Mouse (Mus musculus) MEL (cell line): ENCODE results near the gene Rspo1. TPM values are rescaled to one million over a fixed set of nuclear protein-coding genes. Genes with fewer than 3 reads are reported as not detected.
A peak's percentile ranks its signal among the peaks of the same experiment; 100 is the strongest.

ENCODE experiments used
- DNase-seq: peaks from one replicate; pipeline ENCODE4 v3.0.0; 2011; ENCODE audit warnings: low read depth, low spot score
- H3K27ac ChIP-seq: 2 replicates; pipeline ENCODE4 v1.5.1; 2012; ENCODE audit warnings: low read depth, mild to moderate bottlenecking, control low read depth, low read length, moderate library complexity; ENCODE audit not compliant: control insufficient read depth
- H3K27me3 ChIP-seq, 2 experiments: fragments of 150-350 bp in 1 of 2; sonication (generic) in 1 of 2; 2 replicates each; pipeline ENCODE4 v1.6.1; 2012; ENCODE audit warnings: low read length in 2 of 2, mild to moderate bottlenecking in 2 of 2, improper control_type of control experiment in 1 of 2, moderate library complexity in 1 of 2; ENCODE audit not compliant: insufficient read depth in 2 of 2, control insufficient read depth in 1 of 2
- H3K36me3 ChIP-seq, 2 experiments: 2 replicates each; pipeline ENCODE4 v1.6.1; 2012 to 2014; ENCODE audit warnings: low read length in 2 of 2, improper control_type of control experiment in 1 of 2, inconsistent platforms in 1 of 2, mild to moderate bottlenecking in 1 of 2; ENCODE audit not compliant: insufficient read depth in 2 of 2, control insufficient read depth in 1 of 2
- H3K4me1 ChIP-seq, 2 experiments: fragments of 150-350 bp in 1 of 2; sonication (generic) in 1 of 2; 2 replicates each; pipeline ENCODE4 v1.6.1; 2012; ENCODE audit warnings: low read length in 2 of 2, improper control_type of control experiment in 1 of 2, mild to moderate bottlenecking in 1 of 2; ENCODE audit not compliant: insufficient read depth in 2 of 2, control insufficient read depth in 1 of 2
- H3K4me3 ChIP-seq, 2 experiments: fragments of 150-350 bp in 1 of 2; sonication (generic) in 1 of 2; 2 replicates each; pipeline ENCODE4 v1.5.1; 2012; ENCODE audit warnings: low read depth in 2 of 2, low read length in 2 of 2, mild to moderate bottlenecking in 2 of 2, moderate library complexity in 2 of 2, control low read depth in 1 of 2, improper control_type of control experiment in 1 of 2; ENCODE audit not compliant: control insufficient read depth in 1 of 2, insufficient read depth in 1 of 2
- H3K79me2 ChIP-seq: 2 replicates; pipeline ENCODE4 v1.6.1; 2012; ENCODE audit warnings: mild to moderate bottlenecking, low read length, moderate library complexity; ENCODE audit not compliant: control insufficient read depth, poor library complexity, insufficient read depth
- H3K9ac ChIP-seq: 2 replicates; pipeline ENCODE4 v1.6.1; 2012; ENCODE audit warnings: low read depth, mild to moderate bottlenecking, control low read depth, low read length, moderate library complexity; ENCODE audit not compliant: control insufficient read depth, poor library complexity, severe bottlenecking
- H3K9me3 ChIP-seq: fragments of 150-350 bp; sonication (generic); replicated peaks from 2 replicates; pipeline ENCODE4 v1.6.1; 2012; ENCODE audit warnings: mild to moderate bottlenecking, low read length, improper control_type of control experiment, moderate library complexity; ENCODE audit not compliant: insufficient read depth
- BHLHE40 ChIP-seq: IDR thresholded peaks from 2 replicates; pipeline ENCODE4 v1.6.1; 2012; ENCODE audit warnings: low read depth, mild to moderate bottlenecking, inconsistent platforms, low read length, improper control_type of control experiment, borderline replicate concordance
- CHD2 ChIP-seq: IDR thresholded peaks from 2 replicates; pipeline ENCODE4 v1.6.1; 2011; ENCODE audit warnings: low read length, improper control_type of control experiment
- CTCF ChIP-seq, 3 experiments: IDR thresholded peaks in 2 of 3; conservative IDR thresholded peaks in 1 of 3; 2 replicates each; pipeline ENCODE4 v1.5.1; 2011 to 2012; ENCODE audit warnings: low read length in 3 of 3, low read depth in 2 of 3, mild to moderate bottlenecking in 2 of 3, improper control_type of control experiment in 1 of 3, inconsistent platforms in 1 of 3, mixed read lengths in 1 of 3, moderate library complexity in 1 of 3; ENCODE audit not compliant: control insufficient read depth in 1 of 3, insufficient read depth in 1 of 3, poor library complexity in 1 of 3, severe bottlenecking in 1 of 3
- EP300 ChIP-seq, 2 experiments: IDR thresholded peaks; 2 replicates each; pipeline ENCODE4 v1.6.1; 2011; ENCODE audit warnings: improper control_type of control experiment in 2 of 2, low read length in 2 of 2, low read depth in 1 of 2, mild to moderate bottlenecking in 1 of 2
- MXI1 ChIP-seq: IDR thresholded peaks from 2 replicates; pipeline ENCODE4 v1.6.1; 2011; ENCODE audit warnings: mild to moderate bottlenecking, low read depth, low read length, improper control_type of control experiment
- NELFE ChIP-seq: IDR thresholded peaks from 2 replicates; pipeline ENCODE4 v1.6.1; 2011; ENCODE audit warnings: low read depth, low read length, improper control_type of control experiment
- POLR2A ChIP-seq, 2 experiments: IDR thresholded peaks; 2 replicates each; pipeline ENCODE4 v1.6.1; 2011 to 2012; ENCODE audit warnings: low read length in 2 of 2, mild to moderate bottlenecking in 2 of 2, control low read depth in 1 of 2, improper control_type of control experiment in 1 of 2, low read depth in 1 of 2, moderate library complexity in 1 of 2; ENCODE audit not compliant: control insufficient read depth in 1 of 2, insufficient read depth in 1 of 2, poor library complexity in 1 of 2
- POLR2AphosphoS5 ChIP-seq: IDR thresholded peaks from 2 replicates; pipeline ENCODE4 v1.6.1; 2012; ENCODE audit warnings: low read depth, borderline replicate concordance, mild to moderate bottlenecking, inconsistent platforms, low read length, moderate library complexity, mixed read lengths
- RAD21 ChIP-seq: IDR thresholded peaks from 2 replicates; pipeline ENCODE4 v1.6.1; 2011; ENCODE audit warnings: mild to moderate bottlenecking, low read depth, low read length, improper control_type of control experiment
- SIN3A ChIP-seq: IDR thresholded peaks from 2 replicates; pipeline ENCODE4 v1.6.1; 2012; ENCODE audit warnings: low read length, improper control_type of control experiment, inconsistent platforms
- SMC3 ChIP-seq: IDR thresholded peaks from 2 replicates; pipeline ENCODE4 v1.6.1; 2011; ENCODE audit warnings: low read depth, low read length, improper control_type of control experiment
- TBP ChIP-seq: IDR thresholded peaks from 2 replicates; pipeline ENCODE4 v1.8.0; 2011; ENCODE audit warnings: low read depth, low read length, improper control_type of control experiment
- ZMIZ1 ChIP-seq: IDR thresholded peaks from 2 replicates; pipeline ENCODE4 v1.6.1; 2012; ENCODE audit warnings: low read depth, mild to moderate bottlenecking, inconsistent platforms, low read length, improper control_type of control experiment, moderate library complexity
- ZNF384 ChIP-seq: IDR thresholded peaks from 2 replicates; pipeline ENCODE4 v1.6.1; 2012; ENCODE audit warnings: low read depth, mild to moderate bottlenecking, inconsistent platforms, low read length, improper control_type of control experiment
- polyA plus RNA-seq, 2 experiments: library from polyadenylated mRNA; stranded (reverse) in 1 of 2; unstranded in 1 of 2; fragments of >175 nt in 1 of 2; fragments of >200 nt in 1 of 2; gene quantifications; 2 replicates each; pipeline versions ENCODE4 v1.2.1 to v1.2.4; 2012; ENCODE audit warnings: low replicate concordance in 2 of 2, low read depth in 1 of 2; ENCODE audit not compliant: insufficient read length in 2 of 2, insufficient read depth in 1 of 2, missing spikeins in 1 of 2
- total RNA-seq: library from RNA; depleted of rRNA; stranded (reverse); fragments of 300-350 nt; gene quantifications from 2 replicates; pipeline ENCODE4 v1.2.3, GENCODE M21; 2012

Rspo1 gene
- total and polyA plus RNA-seq, 3 experiments: not detected

DNA sequence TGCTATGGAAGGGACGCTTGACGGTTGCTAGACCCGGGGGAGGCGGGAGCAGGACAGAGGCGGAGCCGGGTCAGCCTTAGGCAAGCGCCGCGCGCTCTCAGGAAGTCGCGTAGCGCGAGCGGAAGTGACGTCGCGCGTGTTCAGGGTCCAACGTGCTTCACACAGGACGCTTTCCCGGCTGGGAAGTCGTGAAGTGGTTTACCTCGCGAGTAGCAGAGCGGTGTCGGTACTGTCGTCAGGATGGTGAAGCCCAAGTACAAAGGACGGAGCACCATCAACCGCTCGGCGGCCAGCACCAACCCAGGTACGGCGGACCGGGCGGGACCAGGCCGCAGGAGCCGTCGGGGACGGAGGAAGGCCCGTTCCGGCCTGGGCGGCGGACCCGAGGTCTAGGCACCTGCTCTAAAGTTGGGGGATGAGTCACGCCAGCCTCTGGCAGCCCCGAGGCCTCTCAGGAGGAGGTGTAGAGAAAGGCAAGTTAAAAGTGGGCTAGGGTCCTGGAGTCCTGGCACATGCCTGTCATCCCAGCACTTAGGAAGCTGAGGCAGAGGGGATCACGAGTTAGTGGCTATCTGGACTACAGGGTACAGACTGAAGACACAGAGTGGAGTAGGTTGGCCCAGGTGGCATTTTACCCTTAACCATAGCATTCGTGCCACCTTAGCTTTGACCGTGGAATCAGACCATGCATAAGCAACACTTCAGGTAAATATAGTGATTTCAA is 43.8 kb downstream of the Rspo1 start (continued):
- TF ChIP-seq TBP (peak; percentile 80), ZMIZ1 (0 out of 2 replicates have a peak, but pooled peaks have one; percentile 76), POLR2A (IDR thresholded peaks at IDR 0.05; ENCODE audit: control insufficient read depth in 1 of 2, insufficient read depth in 1 of 2, low read depth in 1 of 2, low read length in 2 of 2, poor library complexity in 1 of 2) (peak; percentile 61 to 98; a peak in 2 of 4 replicates)

DNA sequence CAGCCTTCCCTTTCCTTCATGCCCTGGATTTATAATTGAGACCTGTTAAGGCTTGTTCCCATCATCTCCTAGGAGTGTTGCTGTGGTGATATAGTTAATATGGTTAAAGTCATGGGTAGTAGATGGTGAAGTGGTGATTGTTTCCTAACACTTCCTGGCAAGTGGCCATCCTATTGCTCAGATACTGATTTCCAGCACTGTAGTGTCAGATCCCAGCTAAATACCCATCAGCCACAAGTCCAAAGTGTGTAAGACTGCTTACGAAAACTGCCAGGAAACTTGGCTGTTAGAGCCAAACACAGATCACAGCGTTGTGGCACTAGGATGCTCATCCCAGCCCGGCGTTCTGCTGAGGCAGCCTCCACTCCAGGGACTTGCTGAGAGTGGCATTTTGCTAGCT is 48.1 kb downstream of the Rspo1 start:
- H3K9me3 ChIP-seq: no peaks in the 10 kb centered on the region
- H3K36me3 ChIP-seq: peaks cover 15 to 41% of the 10 kb centered on the region in 2 experiments
- no peak overlapping the region for H3K4me3 ChIP-seq
- no peak overlapping the region for H3K27ac ChIP-seq
- no peak for TF ChIP-seq BHLHE40
- TF ChIP-seq ZNF384: no peak
- no peak for TF ChIP-seq SIN3A
- no peak for TF ChIP-seq EP300 (IDR thresholded peaks at IDR 0.05; ENCODE audit: low read depth in 1 of 2, low read length in 2 of 2)
- TF ChIP-seq NELFE: no peak
- TF ChIP-seq RAD21: no peak
- TF ChIP-seq POLR2AphosphoS5: no peak
- TF ChIP-seq CHD2: no peak
- no peak for TF ChIP-seq CTCF (IDR thresholded peaks at IDR 0.05 in 2 of 3, conservative IDR thresholded peaks at IDR 0.05 in 1 of 3; ENCODE audit: control insufficient read depth in 1 of 3, insufficient read depth in 1 of 3, low read depth in 2 of 3, low read length in 3 of 3, poor library complexity in 1 of 3, severe bottlenecking in 1 of 3)
- TF ChIP-seq SMC3: no peak
- no peak for DNase-seq
- H3K4me1 ChIP-seq: peaks cover 23 to 29% of the 10 kb centered on the region in 2 experiments
- H3K79me2 ChIP-seq: peaks cover 41% of the 10 kb centered on the region
- H3K27me3 ChIP-seq: no peaks in the 10 kb centered on the region
- no peak overlapping the region for H3K9ac ChIP-seq

DNA sequence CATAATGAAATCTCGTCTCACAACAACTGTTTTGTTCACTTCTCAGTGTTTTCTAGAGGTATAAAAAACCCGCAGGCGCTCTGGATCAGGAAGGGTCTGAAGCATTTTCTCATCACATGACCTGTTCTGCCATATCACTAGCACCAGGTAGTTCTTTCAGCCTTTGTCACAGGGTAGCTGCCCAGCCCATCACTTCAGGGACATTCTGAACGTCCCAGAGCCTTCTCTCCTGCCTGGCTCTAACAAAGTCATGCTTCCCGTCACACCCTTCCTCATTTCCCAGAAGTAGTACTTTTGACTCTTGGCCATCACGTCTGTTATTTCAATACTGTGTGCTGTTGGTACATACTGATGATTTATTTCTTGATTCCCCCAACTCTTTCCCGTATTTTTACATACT is 58.2 kb downstream of the Rspo1 start:
- Histone ChIP-seq H3K27ac (no peak overlapping the region), H3K4me3 (no peak overlapping the region), H3K79me2 (0 out of 2 replicates have a peak, but pooled peaks cover 2% of the 10 kb centered on the region), H3K9ac (no peak overlapping the region), H3K36me3 (peaks cover 4 to 32% of the 10 kb centered on the region in 2 experiments), H3K27me3 (no peaks in the 10 kb centered on the region), H3K4me1 (peaks cover under 1 to 3% of the 10 kb centered on the region in 2 experiments; a peak in 2 of 4 replicates), H3K9me3 (no peaks in the 10 kb centered on the region)
- TF ChIP-seq MXI1: no peak
- TF ChIP-seq POLR2A (IDR thresholded peaks at IDR 0.05; ENCODE audit: control insufficient read depth in 1 of 2, insufficient read depth in 1 of 2, low read depth in 1 of 2, low read length in 2 of 2, poor library complexity in 1 of 2): no peak
- no peak for DNase-seq
